Mouse (Mus musculus) C2C12 (cell line): ENCODE measurements around the gene Mrln.

Source experiments
- CTCF ChIP-seq: IDR thresholded peaks from one replicate; pipeline ENCODE4 v1.5.1; 2011; ENCODE audit not compliant: control insufficient read depth, insufficient read depth, insufficient read length
- MYOD1 ChIP-seq: IDR thresholded peaks from one replicate; pipeline ENCODE4 v1.6.1; 2011; ENCODE audit warnings: low read depth; ENCODE audit not compliant: control insufficient read depth, insufficient read length
- MYOG ChIP-seq: IDR thresholded peaks from one replicate; pipeline ENCODE4 v1.6.1; 2011; ENCODE audit not compliant: control insufficient read depth, insufficient read length; ENCODE audit errors: extremely low read depth

DNA sequence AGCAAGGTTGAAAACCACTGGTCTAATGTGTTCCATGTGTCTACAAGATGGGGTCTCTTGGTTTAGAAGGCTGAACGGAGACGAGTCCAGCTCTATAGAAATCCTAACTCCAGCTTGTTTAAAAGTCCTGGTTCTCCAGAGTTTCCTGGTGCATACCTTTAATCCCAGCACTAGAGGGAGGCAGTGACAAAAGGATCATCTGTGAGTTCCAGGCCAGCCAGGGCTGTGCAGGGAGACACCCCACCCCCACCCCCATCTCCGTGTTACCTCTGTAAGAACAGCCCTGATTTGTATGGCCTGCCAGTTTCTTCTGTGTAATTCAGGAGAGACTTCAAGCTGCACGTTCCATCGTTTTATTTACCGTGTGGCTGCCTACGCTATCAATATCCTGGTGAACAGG lies 8.7 kb upstream of the Mrln start:
- TF ChIP-seq CTCF (no peak), MYOG (no peak), MYOD1 (no peak)
